Mouse (Mus musculus) thymus, postnatal 25 days (tissue): ENCODE data around the gene Traf5.

Source experiments
- DNase-seq: peaks from one replicate; pipeline ENCODE4 v3.0.0; 2022

The Traf5 gene

GRCm38 (mm10) chr1:191963948-191964772 lies 128.2 kb downstream of the Traf5 start:
- DNase-seq: peak; percentile 83

GRCm38 (mm10) chr1:191963413-191963812 lies 128.9 kb downstream of the Traf5 start:
- DNase-seq: no peak

GRCm38 (mm10) chr1:191960946-191961345 lies 131.4 kb downstream of the Traf5 start:
- DNase-seq: no peak

- no peak for DNase-seq
Observed at GRCm38 (mm10) chr1:191957321-191957720, 135.0 kb downstream of the Traf5 start.

- no peak for DNase-seq
Observed at GRCm38 (mm10) chr1:191956871-191957270, 135.5 kb downstream of the Traf5 start.

- DNase-seq: peak; percentile 15
Observed at GRCm38 (mm10) chr1:191956261-191956660, 136.1 kb downstream of the Traf5 start.

GRCm38 (mm10) chr1:191955101-191955500 lies 137.3 kb downstream of the Traf5 start:
- peak; percentile 28 for DNase-seq

GRCm38 (mm10) chr1:191952733-191953335 lies 139.5 kb downstream of the Traf5 start:
- DNase-seq: no peak

GRCm38 (mm10) chr1:191950611-191951010 lies 141.7 kb downstream of the Traf5 start:
- DNase-seq: no peak

GRCm38 (mm10) chr1:191948600-191948999 lies 143.8 kb downstream of the Traf5 start:
- no peak for DNase-seq

GRCm38 (mm10) chr1:191947796-191948195 lies 144.6 kb downstream of the Traf5 start:
- DNase-seq: no peak
